Mouse (Mus musculus): ENCODE results near the gene Fam13a. TPM values are rescaled to one million over a fixed set of nuclear protein-coding genes. Genes with fewer than 3 reads are reported as not detected.

The Fam13a gene
- polyA plus RNA-seq, 1 experiment from 2014 or later = 16.1 TPM

GRCm38 (mm10) chr6:58932515-58933188 lies 91.7 kb downstream of the Fam13a start:
- no peak; the same call in 1 of the 2 replicates for ATAC-seq
- Histone ChIP-seq H3K9ac (ENCODE audit: low read depth, low read length) (no peak overlapping the region), H3K27ac (ENCODE audit: low read length) (no peak overlapping the region), H3K27me3 (replicated peaks; ENCODE audit: control insufficient read depth, insufficient read depth, low read length) (no peaks in the 10 kb centered on the region), H3K9me3 (ENCODE audit: control insufficient read depth, low read length) (no peaks in the 10 kb centered on the region), H3K4me1 (ENCODE audit: control insufficient read depth, insufficient read depth, low read length) (no peaks in the 10 kb centered on the region), H3K4me3 (ENCODE audit: low read length) (no peak overlapping the region), H3K4me2 (ENCODE audit: low read depth, low read length) (no peak overlapping the region), H3K36me3 (ENCODE audit: control insufficient read depth, insufficient read depth, low read length) (no peaks in the 10 kb centered on the region)
- WGBS = 86% methylated on average over 12 of the region's 12 CpGs

GRCm38 (mm10) chr6:58931149-58931548 lies 93.2 kb downstream of the Fam13a start:
- no peak for ATAC-seq
- no peak overlapping the region for H3K9ac ChIP-seq (ENCODE audit: low read depth, low read length)
- H3K4me2 ChIP-seq (ENCODE audit: low read depth, low read length) = no peak overlapping the region
- H3K27me3 ChIP-seq (replicated peaks; ENCODE audit: control insufficient read depth, insufficient read depth, low read length) = no peaks in the 10 kb centered on the region
- 80% methylated on average over 4 of the region's 4 CpGs for WGBS
- H3K4me1 ChIP-seq (ENCODE audit: control insufficient read depth, insufficient read depth, low read length) = no peaks in the 10 kb centered on the region
- no peaks in the 10 kb centered on the region for H3K36me3 ChIP-seq (ENCODE audit: control insufficient read depth, insufficient read depth, low read length)
- no peak overlapping the region for H3K27ac ChIP-seq (ENCODE audit: low read length)
- H3K4me3 ChIP-seq (ENCODE audit: low read length) = no peak overlapping the region
- no peaks in the 10 kb centered on the region for H3K9me3 ChIP-seq (ENCODE audit: control insufficient read depth, low read length)

- Histone ChIP-seq H3K9me3 (ENCODE audit: control insufficient read depth, low read length) (no peaks in the 10 kb centered on the region), H3K4me2 (ENCODE audit: low read depth, low read length) (no peak overlapping the region), H3K27me3 (replicated peaks; ENCODE audit: control insufficient read depth, insufficient read depth, low read length) (no peaks in the 10 kb centered on the region), H3K4me3 (ENCODE audit: low read length) (no peak overlapping the region), H3K9ac (ENCODE audit: low read depth, low read length) (no peak overlapping the region), H3K36me3 (ENCODE audit: control insufficient read depth, insufficient read depth, low read length) (no peaks in the 10 kb centered on the region), H3K4me1 (ENCODE audit: control insufficient read depth, insufficient read depth, low read length) (no peaks in the 10 kb centered on the region), H3K27ac (ENCODE audit: low read length) (no peak overlapping the region)
- no peak for ATAC-seq
- WGBS = 83% methylated on average over 9 of the region's 9 CpGs
These were observed 94.4 kb downstream of the Fam13a start for GRCm38 (mm10) chr6:58929911-58930431.

- WGBS = 81% methylated on average over 2 of the region's 2 CpGs
- H3K9ac ChIP-seq (ENCODE audit: low read depth, low read length) = no peak overlapping the region
- no peaks in the 10 kb centered on the region for H3K4me1 ChIP-seq (ENCODE audit: control insufficient read depth, insufficient read depth, low read length)
- H3K36me3 ChIP-seq (ENCODE audit: control insufficient read depth, insufficient read depth, low read length) = no peaks in the 10 kb centered on the region
- ATAC-seq = no peak
- H3K4me3 ChIP-seq (ENCODE audit: low read length) = no peak overlapping the region
- H3K9me3 ChIP-seq (ENCODE audit: control insufficient read depth, low read length) = no peaks in the 10 kb centered on the region
- H3K4me2 ChIP-seq (ENCODE audit: low read depth, low read length) = no peak overlapping the region
- no peaks in the 10 kb centered on the region for H3K27me3 ChIP-seq (replicated peaks; ENCODE audit: control insufficient read depth, insufficient read depth, low read length)
- H3K27ac ChIP-seq (ENCODE audit: low read length) = no peak overlapping the region
These were observed 96.5 kb downstream of the Fam13a start for GRCm38 (mm10) chr6:58927881-58928280.

GRCm38 (mm10) chr6:58922511-58922910 lies 101.8 kb downstream of the Fam13a start:
- Histone ChIP-seq H3K4me3 (ENCODE audit: low read length) (no peak overlapping the region), H3K9me3 (ENCODE audit: control insufficient read depth, low read length) (no peaks in the 10 kb centered on the region), H3K9ac (ENCODE audit: low read depth, low read length) (no peak overlapping the region), H3K4me2 (ENCODE audit: low read depth, low read length) (no peak overlapping the region), H3K27ac (ENCODE audit: low read length) (no peak overlapping the region), H3K4me1 (ENCODE audit: control insufficient read depth, insufficient read depth, low read length) (no peaks in the 10 kb centered on the region), H3K36me3 (ENCODE audit: control insufficient read depth, insufficient read depth, low read length) (no peaks in the 10 kb centered on the region), H3K27me3 (replicated peaks; ENCODE audit: control insufficient read depth, insufficient read depth, low read length) (no peaks in the 10 kb centered on the region)
- no peak for ATAC-seq
- WGBS = 68% methylated on average over 5 of the region's 5 CpGs

GRCm38 (mm10) chr6:58921623-58922022 lies 102.7 kb downstream of the Fam13a start:
- H3K4me1 ChIP-seq (ENCODE audit: control insufficient read depth, insufficient read depth, low read length) = no peaks in the 10 kb centered on the region
- no peak overlapping the region for H3K4me3 ChIP-seq (ENCODE audit: low read length)
- H3K9me3 ChIP-seq (ENCODE audit: control insufficient read depth, low read length) = no peaks in the 10 kb centered on the region
- no peak overlapping the region for H3K4me2 ChIP-seq (ENCODE audit: low read depth, low read length)
- H3K9ac ChIP-seq (ENCODE audit: low read depth, low read length) = no peak overlapping the region
- H3K27ac ChIP-seq (ENCODE audit: low read length) = no peak overlapping the region
- H3K27me3 ChIP-seq (replicated peaks; ENCODE audit: control insufficient read depth, insufficient read depth, low read length) = no peaks in the 10 kb centered on the region
- WGBS = 49% methylated on average over 3 of the region's 3 CpGs
- no peaks in the 10 kb centered on the region for H3K36me3 ChIP-seq (ENCODE audit: control insufficient read depth, insufficient read depth, low read length)
- no peak for ATAC-seq

- no peak overlapping the region for H3K27ac ChIP-seq (ENCODE audit: low read length)
- no peak for ATAC-seq
- H3K4me3 ChIP-seq (ENCODE audit: low read length) = no peak overlapping the region
- no peak overlapping the region for H3K4me2 ChIP-seq (ENCODE audit: low read depth, low read length)
- H3K36me3 ChIP-seq (ENCODE audit: control insufficient read depth, insufficient read depth, low read length) = no peaks in the 10 kb centered on the region
- no peak overlapping the region for H3K9ac ChIP-seq (ENCODE audit: low read depth, low read length)
- WGBS = 84% methylated on average over 6 of the region's 6 CpGs
- no peaks in the 10 kb centered on the region for H3K9me3 ChIP-seq (ENCODE audit: control insufficient read depth, low read length)
- no peaks in the 10 kb centered on the region for H3K27me3 ChIP-seq (replicated peaks; ENCODE audit: control insufficient read depth, insufficient read depth, low read length)
- no peaks in the 10 kb centered on the region for H3K4me1 ChIP-seq (ENCODE audit: control insufficient read depth, insufficient read depth, low read length)
These were observed 103.6 kb downstream of the Fam13a start for GRCm38 (mm10) chr6:58920735-58921134.

- Histone ChIP-seq H3K4me2 (ENCODE audit: low read depth, low read length) (no peak overlapping the region), H3K27ac (ENCODE audit: low read length) (no peak overlapping the region), H3K27me3 (replicated peaks; ENCODE audit: control insufficient read depth, insufficient read depth, low read length) (no peaks in the 10 kb centered on the region), H3K36me3 (ENCODE audit: control insufficient read depth, insufficient read depth, low read length) (no peaks in the 10 kb centered on the region), H3K4me1 (ENCODE audit: control insufficient read depth, insufficient read depth, low read length) (0 out of 2 replicates have a peak, but pooled peaks cover 3% of the 10 kb centered on the region), H3K4me3 (ENCODE audit: low read length) (no peak overlapping the region), H3K9me3 (ENCODE audit: control insufficient read depth, low read length) (no peaks in the 10 kb centered on the region), H3K9ac (ENCODE audit: low read depth, low read length) (no peak overlapping the region)
- 83% methylated on average over 5 of the region's 5 CpGs for WGBS
- ATAC-seq = no peak
These were observed 107.9 kb downstream of the Fam13a start for GRCm38 (mm10) chr6:58916498-58916897.

- WGBS = 53% methylated on average over 5 of the region's 5 CpGs
- peak; percentile 21; the same call in 1 of the 2 replicates for ATAC-seq
- no peak overlapping the region for H3K27ac ChIP-seq (ENCODE audit: low read length)
These were observed 110.4 kb downstream of the Fam13a start for GRCm38 (mm10) chr6:58913971-58914370.

More at GRCm38 (mm10) chr6:58913971-58914370, 110.4 kb downstream of the Fam13a start:
- Histone ChIP-seq H3K4me2 (ENCODE audit: low read depth, low read length) (no peak overlapping the region), H3K36me3 (ENCODE audit: control insufficient read depth, insufficient read depth, low read length) (no peaks in the 10 kb centered on the region), H3K9ac (ENCODE audit: low read depth, low read length) (no peak overlapping the region), H3K4me1 (ENCODE audit: control insufficient read depth, insufficient read depth, low read length) (0 out of 2 replicates have a peak, but pooled peaks cover 3% of the 10 kb centered on the region), H3K27me3 (replicated peaks; ENCODE audit: control insufficient read depth, insufficient read depth, low read length) (no peaks in the 10 kb centered on the region), H3K9me3 (ENCODE audit: control insufficient read depth, low read length) (no peaks in the 10 kb centered on the region), H3K4me3 (ENCODE audit: low read length) (no peak overlapping the region)
